Mouse (Mus musculus): Measurements from ENCODE around the gene Scn5a.

Scn5a gene

GRCm38 (mm10) chr9:119597332-119597731 lies 18.5 kb upstream of the Scn5a start:
- Histone ChIP-seq H3K27me3 (ENCODE audit: insufficient read depth, low read length) (peaks cover 7% of the 10 kb centered on the region), H3K4me1 (replicated peaks; ENCODE audit: low read depth, low read length) (peaks cover 11% of the 10 kb centered on the region), H3K9me3 (ENCODE audit: low read length) (peaks cover 6% of the 10 kb centered on the region; the same call in 1 of the 2 replicates), H3K36me3 (ENCODE audit: insufficient read depth, low read length) (no peaks in the 10 kb centered on the region), H3K4me3 (replicated peaks; ENCODE audit: low read length) (no peak overlapping the region)
- TF ChIP-seq CTCF (conservative IDR thresholded peaks at IDR 0.05; ENCODE audit: low read length) = no peak
- no peak for TF ChIP-seq POU5F1 (IDR thresholded peaks at IDR 0.05; ENCODE audit: borderline replicate concordance, low read length)
- TF ChIP-seq NANOG (IDR thresholded peaks at IDR 0.05; ENCODE audit: borderline replicate concordance, low read length) = no peak

- peaks cover 15% of the 10 kb centered on the region for H3K4me1 ChIP-seq (replicated peaks; ENCODE audit: low read depth, low read length)
- H3K9me3 ChIP-seq (ENCODE audit: low read length) = no peaks in the 10 kb centered on the region
- TF ChIP-seq POU5F1 (IDR thresholded peaks at IDR 0.05; ENCODE audit: borderline replicate concordance, low read length) = no peak
- no peak for TF ChIP-seq NANOG (IDR thresholded peaks at IDR 0.05; ENCODE audit: borderline replicate concordance, low read length)
- TF ChIP-seq CTCF (conservative IDR thresholded peaks at IDR 0.05; ENCODE audit: low read length) = no peak
- no peaks in the 10 kb centered on the region for H3K36me3 ChIP-seq (ENCODE audit: insufficient read depth, low read length)
- peaks cover 47% of the 10 kb centered on the region for H3K27me3 ChIP-seq (ENCODE audit: insufficient read depth, low read length)
- H3K4me3 ChIP-seq (replicated peaks; ENCODE audit: low read length) = no peak overlapping the region; the same call in 1 of the 2 replicates
Observed at GRCm38 (mm10) chr9:119589592-119589991, 10.8 kb upstream of the Scn5a start.

- H3K4me1 ChIP-seq (replicated peaks; ENCODE audit: low read depth, low read length) = peaks cover 15% of the 10 kb centered on the region
Observed at GRCm38 (mm10) chr9:119588763-119589449, 10.1 kb upstream of the Scn5a start.

GRCm38 (mm10) chr9:119580668-119581067 lies 1.9 kb upstream of the Scn5a start:
- Histone ChIP-seq H3K4me3 (replicated peaks; ENCODE audit: low read length) (no peak overlapping the region), H3K36me3 (ENCODE audit: insufficient read depth, low read length) (no peaks in the 10 kb centered on the region), H3K27me3 (ENCODE audit: insufficient read depth, low read length) (peaks cover 90% of the 10 kb centered on the region), H3K9me3 (ENCODE audit: low read length) (no peaks in the 10 kb centered on the region), H3K4me1 (replicated peaks; ENCODE audit: low read depth, low read length) (peaks cover 24% of the 10 kb centered on the region)
- no peak for TF ChIP-seq NANOG (IDR thresholded peaks at IDR 0.05; ENCODE audit: borderline replicate concordance, low read length)
- TF ChIP-seq CTCF (conservative IDR thresholded peaks at IDR 0.05; ENCODE audit: low read length) = peak; percentile 96
- TF ChIP-seq POU5F1 (IDR thresholded peaks at IDR 0.05; ENCODE audit: borderline replicate concordance, low read length) = no peak

More at GRCm38 (mm10) chr9:119588763-119589449, 10.1 kb upstream of the Scn5a start:
- Histone ChIP-seq H3K9me3 (ENCODE audit: low read length) (no peaks in the 10 kb centered on the region), H3K27me3 (ENCODE audit: insufficient read depth, low read length) (peaks cover 54% of the 10 kb centered on the region), H3K4me3 (replicated peaks; ENCODE audit: low read length) (peak overlapping the region; percentile 55), H3K36me3 (ENCODE audit: insufficient read depth, low read length) (no peaks in the 10 kb centered on the region)
- TF ChIP-seq POU5F1 (IDR thresholded peaks at IDR 0.05; ENCODE audit: borderline replicate concordance, low read length) (no peak), CTCF (conservative IDR thresholded peaks at IDR 0.05; ENCODE audit: low read length) (no peak), NANOG (IDR thresholded peaks at IDR 0.05; ENCODE audit: borderline replicate concordance, low read length) (no peak)

GRCm38 (mm10) chr9:119580187-119580586 lies 1.4 kb upstream of the Scn5a start:
- H3K36me3 ChIP-seq (ENCODE audit: insufficient read depth, low read length) = no peaks in the 10 kb centered on the region
- TF ChIP-seq CTCF (conservative IDR thresholded peaks at IDR 0.05; ENCODE audit: low read length) = no peak
- no peak for TF ChIP-seq POU5F1 (IDR thresholded peaks at IDR 0.05; ENCODE audit: borderline replicate concordance, low read length)
- no peak for TF ChIP-seq NANOG (IDR thresholded peaks at IDR 0.05; ENCODE audit: borderline replicate concordance, low read length)
- H3K27me3 ChIP-seq (ENCODE audit: insufficient read depth, low read length) = peaks cover 90% of the 10 kb centered on the region
- H3K9me3 ChIP-seq (ENCODE audit: low read length) = no peaks in the 10 kb centered on the region
- H3K4me3 ChIP-seq (replicated peaks; ENCODE audit: low read length) = no peak overlapping the region
- H3K4me1 ChIP-seq (replicated peaks; ENCODE audit: low read depth, low read length) = peaks cover 28% of the 10 kb centered on the region

- Histone ChIP-seq H3K36me3 (ENCODE audit: insufficient read depth, low read length) (no peaks in the 10 kb centered on the region), H3K27me3 (ENCODE audit: insufficient read depth, low read length) (peaks cover 90% of the 10 kb centered on the region), H3K4me3 (replicated peaks; ENCODE audit: low read length) (peak overlapping the region; percentile 82), H3K4me1 (replicated peaks; ENCODE audit: low read depth, low read length) (peaks cover 34% of the 10 kb centered on the region), H3K9me3 (ENCODE audit: low read length) (no peaks in the 10 kb centered on the region)
- TF ChIP-seq NANOG (IDR thresholded peaks at IDR 0.05; ENCODE audit: borderline replicate concordance, low read length) (no peak), POU5F1 (IDR thresholded peaks at IDR 0.05; ENCODE audit: borderline replicate concordance, low read length) (no peak), CTCF (conservative IDR thresholded peaks at IDR 0.05; ENCODE audit: low read length) (no peak)
Observed at GRCm38 (mm10) chr9:119578311-119578635, 543 bp downstream of the Scn5a start.

- Histone ChIP-seq H3K4me1 (replicated peaks; ENCODE audit: low read depth, low read length) (peaks cover 45% of the 10 kb centered on the region), H3K36me3 (ENCODE audit: insufficient read depth, low read length) (no peaks in the 10 kb centered on the region), H3K4me3 (replicated peaks; ENCODE audit: low read length) (no peak overlapping the region), H3K27me3 (ENCODE audit: insufficient read depth, low read length) (peaks cover 91% of the 10 kb centered on the region), H3K9me3 (ENCODE audit: low read length) (no peaks in the 10 kb centered on the region)
- no peak for TF ChIP-seq POU5F1 (IDR thresholded peaks at IDR 0.05; ENCODE audit: borderline replicate concordance, low read length)
- TF ChIP-seq CTCF (conservative IDR thresholded peaks at IDR 0.05; ENCODE audit: low read length) = no peak
- no peak for TF ChIP-seq NANOG (IDR thresholded peaks at IDR 0.05; ENCODE audit: borderline replicate concordance, low read length)
Observed at GRCm38 (mm10) chr9:119576977-119577376, 1.8 kb downstream of the Scn5a start.

- no peaks in the 10 kb centered on the region for H3K9me3 ChIP-seq (ENCODE audit: low read length)
- H3K4me3 ChIP-seq (replicated peaks; ENCODE audit: low read length) = no peak overlapping the region
- H3K27me3 ChIP-seq (ENCODE audit: insufficient read depth, low read length) = peaks cover 92% of the 10 kb centered on the region
- H3K4me1 ChIP-seq (replicated peaks; ENCODE audit: low read depth, low read length) = peaks cover 53% of the 10 kb centered on the region
- H3K36me3 ChIP-seq (ENCODE audit: insufficient read depth, low read length) = no peaks in the 10 kb centered on the region
- TF ChIP-seq CTCF (conservative IDR thresholded peaks at IDR 0.05; ENCODE audit: low read length) (no peak), POU5F1 (IDR thresholded peaks at IDR 0.05; ENCODE audit: borderline replicate concordance, low read length) (no peak), NANOG (IDR thresholded peaks at IDR 0.05; ENCODE audit: borderline replicate concordance, low read length) (no peak)
Observed at GRCm38 (mm10) chr9:119575732-119576131, 3.1 kb downstream of the Scn5a start.

GRCm38 (mm10) chr9:119574366-119574765 lies 4.5 kb downstream of the Scn5a start:
- Histone ChIP-seq H3K4me3 (replicated peaks; ENCODE audit: low read length) (no peak overlapping the region), H3K36me3 (ENCODE audit: insufficient read depth, low read length) (no peaks in the 10 kb centered on the region), H3K4me1 (replicated peaks; ENCODE audit: low read depth, low read length) (peaks cover 64% of the 10 kb centered on the region), H3K27me3 (ENCODE audit: insufficient read depth, low read length) (peaks cover 94% of the 10 kb centered on the region), H3K9me3 (ENCODE audit: low read length) (no peaks in the 10 kb centered on the region)
- TF ChIP-seq POU5F1 (IDR thresholded peaks at IDR 0.05; ENCODE audit: borderline replicate concordance, low read length) = no peak
- TF ChIP-seq CTCF (conservative IDR thresholded peaks at IDR 0.05; ENCODE audit: low read length) = no peak
- TF ChIP-seq NANOG (IDR thresholded peaks at IDR 0.05; ENCODE audit: borderline replicate concordance, low read length) = no peak
